Mouse (Mus musculus) heart, embryonic 15.5 days (tissue): ENCODE results near the gene Prkg1. TPM values are rescaled to one million over a fixed set of nuclear protein-coding genes. Genes with fewer than 3 reads are reported as not detected.
"Not testable (repeated sequence)": the region's sequence is repeated elsewhere in the genome, so short reads cannot be mapped to it uniquely, and the experiment has no call there.

Source experiments
- ATAC-seq: fragments of 200-750 bp; cut with Nextera tagmentation; replicated peaks from 2 replicates; pipeline ENCODE4 v1.8.0; 2017; ENCODE audit warnings: low read depth, moderate TSS enrichment; ENCODE audit not compliant: insufficient number of reproducible peaks, insufficient read depth, low FRiP score
- H3K27ac ChIP-seq: fragments of 300-500 bp; sonication (generic); 2 replicates; pipeline ENCODE4 v1.5.1; 2015; ENCODE audit warnings: mild to moderate bottlenecking, inconsistent platforms
- H3K27me3 ChIP-seq: fragments of 300-500 bp; sonication (generic); 2 replicates; pipeline ENCODE4 v1.6.1; 2015; ENCODE audit warnings: inconsistent platforms
- H3K36me3 ChIP-seq: fragments of 300-500 bp; sonication (generic); 2 replicates; pipeline ENCODE4 v1.6.1; 2015; ENCODE audit warnings: mild to moderate bottlenecking, inconsistent platforms
- H3K4me1 ChIP-seq: fragments of 300-500 bp; sonication (generic); replicated peaks from 2 replicates; pipeline ENCODE4 v1.6.1; 2015; ENCODE audit warnings: inconsistent platforms
- H3K4me2 ChIP-seq: fragments of 300-500 bp; sonication (generic); 2 replicates; pipeline ENCODE4 v1.6.1; 2015; ENCODE audit warnings: inconsistent platforms, mild to moderate bottlenecking, moderate library complexity
- H3K4me3 ChIP-seq: fragments of 300-500 bp; sonication (generic); 2 replicates; pipeline ENCODE4 v1.5.1; 2015; ENCODE audit warnings: mild to moderate bottlenecking, inconsistent platforms
- H3K9ac ChIP-seq: fragments of 300-500 bp; sonication (generic); 2 replicates; pipeline ENCODE4 v1.6.1; 2015; ENCODE audit warnings: mild to moderate bottlenecking, inconsistent platforms
- H3K9me3 ChIP-seq: fragments of 300-500 bp; sonication (generic); replicated peaks from 2 replicates; pipeline ENCODE4 v1.6.1; 2016; ENCODE audit warnings: inconsistent platforms
- WGBS: fragments of 180-500 bp; shearing (Covaris S2); methylation state at CpG from one replicate; pipeline ENCODE4 v1.1.7; 2015; ENCODE audit warnings: mixed read lengths; 5-methylcytosine and 5-hydroxymethylcytosine counted together
- polyA plus RNA-seq: library from polyadenylated mRNA; unstranded; fragments of >200 nt; fragmentation: Nextera tagmentation; extraction: Ambion mirVana; gene quantifications from 2 replicates; pipeline ENCODE4 v1.2.1, GENCODE M21; 2015

Gene Prkg1
- polyA plus RNA-seq, 1 experiment from 2014 or later: 6.0 TPM

- no peak overlapping the region for H3K27ac ChIP-seq
- no peaks in the 10 kb centered on the region for H3K36me3 ChIP-seq
- H3K9ac ChIP-seq: no peak overlapping the region
- H3K4me1 ChIP-seq: no peaks in the 10 kb centered on the region
- no peaks in the 10 kb centered on the region for H3K27me3 ChIP-seq
- no peaks in the 10 kb centered on the region for H3K9me3 ChIP-seq
- H3K4me3 ChIP-seq: no peak overlapping the region
- ATAC-seq: no peak
- no peak overlapping the region for H3K4me2 ChIP-seq
- WGBS: 61% methylated on average over 3 of the region's 3 CpGs
These were observed 1201.0 kb downstream of the Prkg1 start for GRCm38 (mm10) chr19:30563876-30564275.

- H3K9me3 ChIP-seq: no peaks in the 10 kb centered on the region
- H3K36me3 ChIP-seq: no peaks in the 10 kb centered on the region
- peaks cover 12% of the 10 kb centered on the region for H3K27me3 ChIP-seq
- H3K27ac ChIP-seq: no peak overlapping the region
- H3K4me3 ChIP-seq: no peak overlapping the region
- no peak overlapping the region for H3K9ac ChIP-seq
- no peak overlapping the region for H3K4me2 ChIP-seq
- H3K4me1 ChIP-seq: peaks cover 5% of the 10 kb centered on the region
- no peak for ATAC-seq
These were observed 1206.8 kb downstream of the Prkg1 start for GRCm38 (mm10) chr19:30558024-30558423.

GRCm38 (mm10) chr19:30554467-30554881 is 1210.4 kb downstream of the Prkg1 start:
- Histone ChIP-seq H3K27ac (no peak overlapping the region), H3K4me1 (peaks cover 13% of the 10 kb centered on the region), H3K9me3 (no peaks in the 10 kb centered on the region), H3K27me3 (peaks cover 36% of the 10 kb centered on the region), H3K36me3 (no peaks in the 10 kb centered on the region), H3K9ac (peak overlapping the region; percentile 41; the same call in 1 of the 2 replicates), H3K4me2 (peak overlapping the region; percentile 69), H3K4me3 (peak overlapping the region; percentile 38)
- ATAC-seq: no peak
- 2% methylated on average over 12 of the region's 12 CpGs for WGBS

- H3K36me3 ChIP-seq: no peaks in the 10 kb centered on the region
- H3K27ac ChIP-seq: no peak overlapping the region
- H3K9ac ChIP-seq: no peak overlapping the region
- 25% methylated on average over 4 of the region's 4 CpGs for WGBS
- no peaks in the 10 kb centered on the region for H3K9me3 ChIP-seq
- no peak overlapping the region for H3K4me2 ChIP-seq
- ATAC-seq: no peak
- H3K4me1 ChIP-seq: peaks cover 20% of the 10 kb centered on the region
- H3K27me3 ChIP-seq: peaks cover 43% of the 10 kb centered on the region
- H3K4me3 ChIP-seq: no peak overlapping the region
These were observed 1211.1 kb downstream of the Prkg1 start for GRCm38 (mm10) chr19:30553740-30554139.

- no peaks in the 10 kb centered on the region for H3K9me3 ChIP-seq
- 52% methylated on average over 8 of the region's 8 CpGs for WGBS
- no peak overlapping the region for H3K9ac ChIP-seq
- H3K4me2 ChIP-seq: no peak overlapping the region
- no peaks in the 10 kb centered on the region for H3K36me3 ChIP-seq
- peaks cover 58% of the 10 kb centered on the region for H3K27me3 ChIP-seq
- no peak for ATAC-seq
- H3K4me1 ChIP-seq: peaks cover 26% of the 10 kb centered on the region
- H3K4me3 ChIP-seq: no peak overlapping the region
- no peak overlapping the region for H3K27ac ChIP-seq
These were observed 1212.6 kb downstream of the Prkg1 start for GRCm38 (mm10) chr19:30552260-30552659.

GRCm38 (mm10) chr19:30549854-30550647 is 1214.8 kb downstream of the Prkg1 start:
- Histone ChIP-seq H3K4me1 (peaks cover 26% of the 10 kb centered on the region), H3K9ac (no peak overlapping the region), H3K27me3 (peaks cover 63% of the 10 kb centered on the region), H3K4me3 (peak overlapping the region; percentile 37), H3K27ac (no peak overlapping the region), H3K4me2 (peak overlapping the region; percentile 58), H3K36me3 (no peaks in the 10 kb centered on the region), H3K9me3 (no peaks in the 10 kb centered on the region)
- ATAC-seq: no peak
- WGBS: 3% methylated on average over 17 of the region's 17 CpGs

- Histone ChIP-seq H3K4me3 (peak within 1 kb of the TSS; percentile 37), H3K9me3 (no peaks in the 10 kb centered on the region), H3K4me1 (peaks cover 23% of the 10 kb centered on the region), H3K4me2 (peak within 1 kb of the TSS; percentile 58), H3K27me3 (peaks cover 62% of the 10 kb centered on the region), H3K36me3 (no peaks in the 10 kb centered on the region), H3K9ac (no peak within 1 kb of the TSS), H3K27ac (no peak within 1 kb of the TSS)
- ATAC-seq: peak; percentile 62; the same call in 1 of the 2 replicates
- WGBS: under 1% methylated on average over 26 of the region's 26 CpGs
These were observed 1215.6 kb downstream of the Prkg1 start, which contains the start of gene Dkk1 for GRCm38 (mm10) chr19:30549044-30549853. Gene Dkk1 (minus strand): TSS chr19:30549665.

- WGBS: 3% methylated on average over 23 of the region's 23 CpGs
- H3K9ac ChIP-seq: no peak overlapping the region
These were observed 1216.3 kb downstream of the Prkg1 start for GRCm38 (mm10) chr19:30548411-30549043.

GRCm38 (mm10) chr19:30539365-30539941 is 1225.4 kb downstream of the Prkg1 start:
- not testable (repeated sequence) for H3K9me3 ChIP-seq, H3K27ac ChIP-seq, ATAC-seq, H3K36me3 ChIP-seq, H3K4me1 ChIP-seq
- H3K27me3 ChIP-seq: peaks cover 23% of the 10 kb centered on the region; the same call in 1 of the 2 replicates
- H3K4me3 ChIP-seq: peak overlapping the region; percentile 56
- H3K4me2 ChIP-seq: peak overlapping the region; percentile 83
- WGBS: 1% methylated on average over 44 of the region's 44 CpGs
- H3K9ac ChIP-seq: peak overlapping the region; percentile 41

More at GRCm38 (mm10) chr19:30548411-30549043, 1216.3 kb downstream of the Prkg1 start:
- H3K27me3 ChIP-seq: peaks cover 55% of the 10 kb centered on the region
- H3K4me3 ChIP-seq: peak overlapping the region; percentile 37
- no peak for ATAC-seq
- no peaks in the 10 kb centered on the region for H3K9me3 ChIP-seq
- no peaks in the 10 kb centered on the region for H3K36me3 ChIP-seq
- peaks cover 21% of the 10 kb centered on the region for H3K4me1 ChIP-seq
- H3K4me2 ChIP-seq: peak overlapping the region; percentile 58
- H3K27ac ChIP-seq: no peak overlapping the region

- Histone ChIP-seq H3K4me3 (no peak overlapping the region), H3K9me3 (no peaks in the 10 kb centered on the region), H3K36me3 (no peaks in the 10 kb centered on the region), H3K4me1 (no peaks in the 10 kb centered on the region), H3K9ac (no peak overlapping the region), H3K27me3 (no peaks in the 10 kb centered on the region), H3K27ac (no peak overlapping the region), H3K4me2 (no peak overlapping the region)
- WGBS: 55% methylated on average over 6 of the region's 6 CpGs
- ATAC-seq: no peak
These were observed 1248.1 kb downstream of the Prkg1 start for GRCm38 (mm10) chr19:30516771-30517170.
